Mouse (Mus musculus) c-Kit-negative CD71-positive TER-119-positive erythroid progenitor cells, embryonic 14.5 days (primary cell): ENCODE measurements around the gene Olfr1475.
"Not testable (repeated sequence)": the region's sequence is repeated elsewhere in the genome, so short reads cannot be mapped to it uniquely, and the experiment has no call there.

Experiments
- DNase-seq: peaks from one replicate; pipeline ENCODE4 v3.0.0-alpha.2; 2013; ENCODE audit warnings: low read depth, low spot score

The Olfr1475 gene

DNA sequence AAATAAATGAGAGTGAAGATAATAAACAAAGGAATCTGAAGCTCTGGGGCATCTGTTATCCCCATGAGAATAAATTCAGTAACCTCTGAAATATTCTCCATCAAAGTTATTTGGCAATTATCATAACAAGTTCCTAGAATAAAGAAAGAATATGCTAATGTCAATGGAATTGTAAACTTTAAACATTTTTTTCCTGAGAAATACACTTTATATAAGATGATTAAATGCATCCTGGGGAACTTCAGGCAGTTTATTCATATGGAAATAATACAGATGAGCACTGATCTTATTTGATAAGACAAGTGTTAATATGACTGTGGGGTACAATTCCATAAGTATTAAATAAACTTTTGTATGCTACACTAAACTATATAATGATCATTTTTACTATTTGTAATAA, at the start of gene Olfr1475:
TSS of gene Olfr1475 (minus strand) at position 101 of the 400 bp plus-strand sequence.
- no peak for DNase-seq

GRCm38 (mm10) chr19:13527613-13528012, 47.6 kb upstream of the Olfr1475 start, which contains the start of gene Olfr1480:
TSS of gene Olfr1480 (plus strand) at chr19:13527913.
- no peak for DNase-seq

DNA sequence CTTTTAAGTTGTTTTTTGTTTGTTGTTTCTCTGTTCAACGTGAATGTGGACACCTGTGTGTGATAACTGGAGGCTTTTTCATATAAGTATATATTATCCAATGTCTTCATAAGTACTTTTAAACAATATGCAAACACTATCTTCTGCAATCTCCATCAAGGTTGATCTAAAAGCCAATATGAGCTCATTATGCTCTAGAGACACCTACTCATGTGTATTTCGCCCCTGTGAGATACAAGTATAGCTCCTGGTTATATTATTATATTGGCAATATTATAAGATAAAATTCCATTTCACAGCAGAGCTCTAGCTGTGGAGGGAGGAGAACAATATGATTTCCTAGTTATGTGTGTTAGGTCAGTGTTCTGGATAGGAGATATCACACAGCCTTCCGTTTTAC, 20.2 kb upstream of the Olfr1475 start, which contains the start of gene Olfr1477:
TSS of gene Olfr1477 (plus strand) at position 301 of the 400 bp plus-strand sequence.
- no peak for DNase-seq

GRCm38 (mm10) chr19:13469265-13469664, 10.7 kb downstream of the Olfr1475 start, which contains the start of gene Olfr1474:
TSS of gene Olfr1474 (plus strand) at chr19:13469565.
- DNase-seq, result not testable (repeated sequence)

DNA sequence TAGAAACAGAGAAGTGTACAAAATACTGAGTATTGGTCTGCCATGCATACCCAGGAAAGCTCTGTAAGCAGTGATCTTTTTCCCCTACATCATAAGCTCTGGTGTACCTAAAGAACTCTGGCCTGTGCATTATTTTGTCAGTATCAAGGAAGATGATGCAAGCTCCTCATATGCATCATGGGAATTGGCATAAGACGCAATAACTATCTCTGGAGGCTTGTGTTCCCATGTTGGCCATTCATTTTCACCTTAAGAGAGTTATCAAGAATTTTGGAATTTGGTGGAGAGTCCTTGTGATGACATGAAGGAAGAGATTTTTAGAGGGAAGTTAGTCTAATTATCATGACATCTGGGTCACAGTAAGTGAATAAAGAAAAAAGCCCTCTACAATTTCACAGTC, 24.0 kb downstream of the Olfr1475 start, which contains the start of gene Olfr1472:
TSS of gene Olfr1472 (minus strand) at position 101 of the 400 bp plus-strand sequence.
- DNase-seq, result no peak

- DNase-seq, result not testable (repeated sequence)
Measured at GRCm38 (mm10) chr19:13443109-13443508, 36.9 kb downstream of the Olfr1475 start, which contains the start of gene Olfr1471. TSS of gene Olfr1471 (plus strand) at chr19:13443409.
